Mouse (Mus musculus) embryonic facial prominence, embryonic 13.5 days (tissue): ENCODE measurements at regions not wholly inside any gene's neighbourhood (a gene's known extent, or its start where the extent isn't known, plus 50 kb on each side); places are given as distances from the start of the nearest gene placed in this dataset.

Experiments used
- ATAC-seq: fragments of 200-750 bp; cut with Nextera tagmentation; 2 replicates; pipeline ENCODE4 v1.8.0; 2017; ENCODE audit warnings: low read depth; ENCODE audit not compliant: insufficient number of reproducible peaks, insufficient read depth, low FRiP score, low TSS enrichment
- H3K27ac ChIP-seq: fragments of 300-500 bp; sonication (generic); 2 replicates; pipeline ENCODE4 v1.5.1; 2015; ENCODE audit warnings: moderate library complexity, mild to moderate bottlenecking, inconsistent platforms
- H3K27me3 ChIP-seq: fragments of 300-500 bp; sonication (generic); 2 replicates; pipeline ENCODE4 v1.6.1; 2015; ENCODE audit warnings: mild to moderate bottlenecking, inconsistent platforms
- H3K36me3 ChIP-seq: fragments of 300-500 bp; sonication (generic); 2 replicates; pipeline ENCODE4 v1.6.1; 2015; ENCODE audit warnings: mild to moderate bottlenecking, inconsistent platforms
- H3K4me1 ChIP-seq: fragments of 300-500 bp; sonication (generic); 2 replicates; pipeline ENCODE4 v1.6.1; 2015; ENCODE audit warnings: inconsistent platforms
- H3K4me2 ChIP-seq: fragments of 300-500 bp; sonication (generic); 2 replicates; pipeline ENCODE4 v1.6.1; 2015; ENCODE audit warnings: moderate library complexity, mild to moderate bottlenecking, inconsistent platforms
- H3K4me3 ChIP-seq: fragments of 300-500 bp; sonication (generic); 2 replicates; pipeline ENCODE4 v1.5.1; 2015; ENCODE audit warnings: mild to moderate bottlenecking, inconsistent platforms
- H3K9ac ChIP-seq: fragments of 300-500 bp; sonication (generic); 2 replicates; pipeline ENCODE4 v1.6.1; 2015; ENCODE audit warnings: mild to moderate bottlenecking, inconsistent platforms
- H3K9me3 ChIP-seq: fragments of 300-500 bp; sonication (generic); 2 replicates; pipeline ENCODE4 v1.6.1; 2016; ENCODE audit warnings: inconsistent platforms
- WGBS: fragments of 180-500 bp; shearing (Covaris S2); methylation state at CpG from one replicate; pipeline ENCODE4 v1.1.7; 2015; ENCODE audit warnings: mixed read lengths; 5-methylcytosine and 5-hydroxymethylcytosine counted together

DNA sequence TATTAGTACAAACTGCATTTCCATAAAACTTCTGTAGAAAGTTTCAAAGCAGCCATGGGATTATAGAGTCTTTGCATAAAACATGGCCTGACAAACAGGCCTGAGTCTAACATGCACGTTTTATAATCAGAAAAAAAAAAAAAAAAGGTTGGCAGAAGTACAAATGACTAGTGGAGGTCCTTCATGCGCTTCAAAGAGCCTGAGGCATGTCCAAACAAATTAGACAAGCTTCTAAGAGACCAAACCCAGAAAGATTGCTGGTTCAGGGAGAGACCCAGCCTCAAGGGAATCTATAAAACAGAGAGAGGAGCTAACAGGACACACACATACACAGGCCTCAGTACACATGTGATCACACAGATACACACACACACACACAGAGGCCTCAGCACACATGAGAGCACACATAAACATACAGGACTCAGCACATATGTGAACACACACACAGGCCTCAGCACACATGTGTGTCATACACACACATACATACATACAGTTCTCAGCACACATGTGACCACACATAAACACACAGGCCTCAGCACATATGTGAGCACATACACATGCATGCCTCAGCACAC, 57.0 kb upstream of the Gnaq start:
- Histone ChIP-seq H3K4me1 (no peaks in the 10 kb centered on the region), H3K27ac (no peak overlapping the region), H3K27me3 (no peaks in the 10 kb centered on the region), H3K9me3 (no peaks in the 10 kb centered on the region), H3K4me2 (no peak overlapping the region), H3K36me3 (no peaks in the 10 kb centered on the region), H3K4me3 (no peak overlapping the region), H3K9ac (no peak overlapping the region)
- ATAC-seq: 0 out of 2 replicates have a peak, but pooled peaks have one; percentile 20
- WGBS: 20% methylated on average over 2 of the region's 2 CpGs

DNA sequence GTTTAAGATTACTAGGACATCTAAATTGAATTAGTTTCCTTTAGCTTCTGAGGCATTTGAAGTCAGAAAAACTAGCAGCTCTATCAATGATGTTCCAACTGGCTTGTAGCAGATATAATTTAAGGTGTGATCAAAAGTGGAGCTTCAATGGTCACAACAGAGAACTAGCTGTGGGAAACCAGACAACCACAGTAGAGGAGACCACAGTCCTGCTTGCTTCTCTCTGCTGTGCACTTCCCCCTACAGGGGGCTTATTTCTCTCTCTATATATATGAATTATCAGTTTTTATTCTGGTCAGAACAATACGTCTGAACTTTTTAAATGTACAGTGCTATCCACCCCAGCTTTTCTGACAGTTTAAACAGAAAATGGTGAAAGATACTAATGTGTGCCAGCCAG, 57.6 kb upstream of the Gnaq start:
- WGBS: 76% methylated on average over 1 of the region's 1 CpGs
- no peaks in the 10 kb centered on the region for H3K9me3 ChIP-seq
- H3K9ac ChIP-seq: no peak overlapping the region
- H3K4me3 ChIP-seq: no peak overlapping the region
- H3K36me3 ChIP-seq: no peaks in the 10 kb centered on the region
- no peak for ATAC-seq
- no peaks in the 10 kb centered on the region for H3K27me3 ChIP-seq
- H3K27ac ChIP-seq: no peak overlapping the region
- H3K4me1 ChIP-seq: no peaks in the 10 kb centered on the region
- no peak overlapping the region for H3K4me2 ChIP-seq

DNA sequence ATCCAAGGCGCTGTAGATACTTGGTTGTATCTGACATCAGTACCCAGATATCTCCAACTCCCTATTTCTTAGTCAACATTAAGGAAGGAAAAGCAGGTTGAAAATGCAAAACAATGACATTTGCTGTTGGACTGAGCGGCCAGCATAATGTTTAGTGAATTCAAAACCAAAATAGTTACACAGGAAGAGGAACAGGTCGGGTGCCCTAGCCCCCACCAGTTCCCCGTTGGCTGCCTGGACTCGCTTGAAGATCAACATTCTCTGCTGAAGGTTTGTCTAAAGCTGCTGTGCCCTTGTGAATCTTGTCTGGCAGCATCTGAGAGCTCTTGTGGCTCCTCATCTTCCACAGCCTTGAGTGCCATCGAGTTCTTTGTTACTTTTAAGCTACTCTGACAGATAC, 65.3 kb upstream of the Gnaq start:
- H3K4me1 ChIP-seq: no peaks in the 10 kb centered on the region
- H3K36me3 ChIP-seq: no peaks in the 10 kb centered on the region
- no peaks in the 10 kb centered on the region for H3K9me3 ChIP-seq
- no peak overlapping the region for H3K4me3 ChIP-seq
- WGBS: 76% methylated on average over 6 of the region's 6 CpGs
- no peak overlapping the region for H3K9ac ChIP-seq
- H3K27me3 ChIP-seq: peaks cover 4% of the 10 kb centered on the region; the same call in 1 of the 2 replicates
- no peak overlapping the region for H3K27ac ChIP-seq
- no peak overlapping the region for H3K4me2 ChIP-seq
- no peak for ATAC-seq

DNA sequence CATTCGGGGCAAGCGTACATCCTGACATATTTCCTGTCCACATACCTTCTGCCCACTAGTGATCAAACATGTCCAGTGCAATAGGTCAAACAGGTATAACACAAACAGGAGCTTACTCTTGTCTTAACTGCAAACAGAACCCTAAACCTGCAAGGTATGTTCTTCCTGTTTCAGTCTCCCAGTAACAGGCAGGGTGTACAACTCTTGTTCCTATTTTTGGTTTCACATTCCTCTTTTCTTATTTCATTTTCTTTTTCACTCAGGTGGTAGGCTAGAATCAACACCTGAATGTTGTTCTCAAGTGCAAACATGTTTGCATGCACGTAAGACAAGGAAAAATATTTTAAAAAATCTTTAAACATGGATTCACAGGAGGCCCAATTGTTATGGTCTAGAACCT, 67.7 kb upstream of the Gnaq start:
- Histone ChIP-seq H3K9me3 (no peaks in the 10 kb centered on the region), H3K36me3 (no peaks in the 10 kb centered on the region), H3K27ac (no peak overlapping the region), H3K27me3 (peaks cover 4% of the 10 kb centered on the region; the same call in 1 of the 2 replicates), H3K4me3 (no peak overlapping the region), H3K4me1 (no peaks in the 10 kb centered on the region), H3K4me2 (no peak overlapping the region), H3K9ac (no peak overlapping the region)
- WGBS: 84% methylated on average over 3 of the region's 3 CpGs
- ATAC-seq: no peak

DNA sequence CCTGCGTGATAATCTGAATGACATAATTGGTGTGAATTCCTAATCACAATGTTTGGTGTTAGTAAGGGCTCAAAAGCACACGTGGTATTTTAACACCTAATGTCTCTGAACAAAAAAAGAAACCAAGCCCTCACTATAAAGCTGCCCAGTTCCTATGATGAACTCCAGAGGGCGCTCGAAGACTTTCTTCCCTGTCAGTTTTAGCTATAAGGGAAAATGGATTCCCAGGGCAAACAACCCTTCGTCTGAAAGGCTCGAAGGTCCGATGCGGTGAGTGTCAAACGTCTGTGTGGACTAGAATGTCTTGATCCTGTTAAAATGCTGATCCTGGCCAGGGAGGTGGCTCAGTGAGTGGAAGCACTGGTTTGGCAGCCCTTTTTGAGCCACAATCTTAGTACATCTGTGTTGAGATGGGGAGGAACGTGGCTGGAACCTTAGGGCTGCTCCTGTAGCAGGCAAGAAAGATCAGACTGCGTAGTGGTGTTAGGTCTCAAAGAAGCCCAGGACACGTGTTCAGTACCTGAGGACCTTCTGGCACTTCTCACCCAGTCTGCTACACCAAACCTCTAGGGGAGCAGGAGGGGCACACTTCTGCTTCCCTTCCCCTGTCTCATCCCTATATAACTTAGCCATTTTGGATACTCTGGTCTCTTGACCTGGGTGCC, 68.6 kb upstream of the Gnaq start:
- Histone ChIP-seq H3K36me3 (no peaks in the 10 kb centered on the region), H3K4me1 (no peaks in the 10 kb centered on the region), H3K4me2 (peak overlapping the region; percentile 59), H3K27ac (no peak overlapping the region), H3K9ac (peak overlapping the region; percentile 66; the same call in 1 of the 2 replicates), H3K27me3 (peaks cover 4% of the 10 kb centered on the region; the same call in 1 of the 2 replicates), H3K4me3 (peak overlapping the region; percentile 31), H3K9me3 (no peaks in the 10 kb centered on the region)
- ATAC-seq: no peak; the same call in 1 of the 2 replicates
- 13% methylated on average over 12 of the region's 12 CpGs for WGBS

DNA sequence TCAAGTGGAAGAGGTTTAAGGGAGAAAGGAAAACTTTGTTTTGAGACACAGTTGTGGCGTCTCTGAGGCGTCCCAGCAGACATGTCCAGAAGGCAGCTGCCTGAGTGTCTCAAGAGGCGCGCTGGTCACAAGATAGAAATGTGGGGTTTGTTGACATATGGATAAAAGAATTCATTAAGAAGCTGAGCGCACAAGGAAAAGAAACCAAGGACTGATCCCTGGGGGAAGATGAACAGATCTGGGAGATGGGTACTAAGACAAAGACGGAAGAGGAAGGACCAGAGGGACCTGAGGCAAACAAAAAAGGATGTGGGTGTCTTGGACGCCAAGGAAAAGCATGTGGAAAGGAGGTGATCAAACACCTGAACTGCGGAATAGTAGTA, 69.1 kb upstream of the Gnaq start:
- Histone ChIP-seq H3K4me3 (no peak overlapping the region), H3K9me3 (no peaks in the 10 kb centered on the region), H3K4me1 (no peaks in the 10 kb centered on the region), H3K4me2 (no peak overlapping the region), H3K9ac (no peak overlapping the region), H3K27me3 (peaks cover 4% of the 10 kb centered on the region; the same call in 1 of the 2 replicates), H3K27ac (no peak overlapping the region), H3K36me3 (no peaks in the 10 kb centered on the region)
- 60% methylated on average over 8 of the region's 8 CpGs for WGBS
- no peak for ATAC-seq

DNA sequence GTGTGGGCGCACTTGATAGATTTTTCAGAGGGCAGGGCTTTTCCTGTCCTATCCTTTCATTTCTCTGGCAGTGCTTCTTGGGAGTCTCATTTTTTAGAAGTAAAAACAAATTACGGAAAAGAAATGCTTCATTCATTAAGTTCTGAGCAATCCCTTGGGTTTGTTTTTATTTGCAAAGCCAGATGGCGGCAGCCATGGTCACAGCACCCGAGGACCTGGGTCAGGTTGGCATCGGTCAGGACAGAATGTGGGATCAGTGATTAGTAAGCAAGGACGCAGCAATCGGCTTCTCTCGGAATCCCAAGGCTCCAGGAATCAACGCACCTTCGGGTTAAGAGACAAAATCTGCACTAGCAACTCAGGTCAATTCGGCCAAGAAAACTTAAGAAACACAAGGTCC, 70.8 kb upstream of the Gnaq start:
- no peak for ATAC-seq
- Histone ChIP-seq H3K27me3 (peaks cover 4% of the 10 kb centered on the region; the same call in 1 of the 2 replicates), H3K27ac (no peak overlapping the region), H3K4me3 (no peak overlapping the region), H3K36me3 (no peaks in the 10 kb centered on the region), H3K9me3 (no peaks in the 10 kb centered on the region), H3K4me1 (no peaks in the 10 kb centered on the region), H3K4me2 (no peak overlapping the region), H3K9ac (no peak overlapping the region)
- 80% methylated on average over 11 of the region's 11 CpGs for WGBS

DNA sequence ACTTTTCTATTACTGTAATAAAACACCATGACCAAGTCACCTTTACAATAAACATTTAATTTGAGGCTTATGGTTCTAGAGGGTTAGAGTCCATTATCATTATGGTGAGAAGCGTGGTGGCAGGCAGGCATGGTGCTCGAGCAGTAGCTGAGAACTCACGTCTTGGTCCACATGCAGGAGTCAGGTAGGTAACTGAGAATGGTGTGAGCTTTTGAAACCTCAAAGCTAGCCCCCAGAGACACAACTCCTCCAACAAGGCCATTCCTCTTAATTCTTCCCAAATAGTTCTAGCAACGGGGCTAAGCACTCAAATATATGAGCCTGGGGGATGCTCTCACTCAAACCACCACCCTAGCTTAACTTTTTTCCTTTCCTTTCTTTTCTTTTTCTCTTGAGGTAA, 73.6 kb upstream of the Gnaq start:
- no peak overlapping the region for H3K27ac ChIP-seq
- H3K36me3 ChIP-seq: no peaks in the 10 kb centered on the region
- H3K9ac ChIP-seq: no peak overlapping the region
- no peak for ATAC-seq
- no peaks in the 10 kb centered on the region for H3K9me3 ChIP-seq
- H3K4me3 ChIP-seq: no peak overlapping the region
- no peak overlapping the region for H3K4me2 ChIP-seq
- 79% methylated on average over 4 of the region's 4 CpGs for WGBS
- peaks cover 4% of the 10 kb centered on the region; the same call in 1 of the 2 replicates for H3K27me3 ChIP-seq
- no peaks in the 10 kb centered on the region for H3K4me1 ChIP-seq

DNA sequence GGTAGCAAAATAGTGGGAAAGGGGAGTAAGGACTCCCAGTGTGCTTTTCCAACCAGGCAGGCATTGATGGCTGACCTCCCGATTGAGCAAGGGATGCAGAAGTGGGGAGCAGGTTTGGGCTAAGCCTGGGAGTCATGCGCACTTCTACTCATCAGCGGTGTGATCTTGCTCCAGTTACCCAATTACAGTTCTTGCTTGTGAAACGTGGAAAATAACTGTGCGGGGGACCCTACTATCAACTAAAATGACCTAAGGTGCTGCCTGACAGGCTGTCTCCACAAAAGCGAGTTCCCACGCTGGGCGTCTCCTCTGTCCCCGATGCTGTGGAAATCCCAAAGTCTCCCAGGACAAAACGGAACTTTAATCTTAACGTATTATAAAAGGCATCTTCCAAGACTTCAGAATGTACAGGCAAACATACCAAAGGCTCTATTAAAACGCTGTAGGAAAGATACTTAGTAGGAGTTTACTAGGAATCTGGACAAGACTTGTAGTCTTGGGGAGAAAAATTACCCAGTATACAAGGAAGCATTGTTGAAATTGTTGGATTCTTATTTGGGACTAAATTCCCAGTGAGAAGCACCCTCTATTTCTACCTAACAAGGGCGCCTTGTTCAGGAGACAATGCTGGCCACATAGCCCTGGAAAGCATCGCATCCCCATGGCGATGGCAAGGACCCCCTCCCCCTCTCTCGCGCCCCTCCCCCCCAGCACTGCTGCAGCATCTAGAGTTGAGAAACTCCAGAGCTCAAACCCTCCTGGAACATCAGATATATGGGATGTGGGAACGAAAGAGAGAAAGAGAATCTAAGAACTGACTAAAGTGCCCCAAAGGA, 65.6 kb upstream of the Cep78 start:
- ATAC-seq: no peak
- Histone ChIP-seq H3K36me3 (no peaks in the 10 kb centered on the region), H3K9me3 (no peaks in the 10 kb centered on the region), H3K27me3 (no peaks in the 10 kb centered on the region), H3K4me2 (peak overlapping the region; percentile 79), H3K4me1 (0 out of 2 replicates have a peak, but pooled peaks cover 3% of the 10 kb centered on the region), H3K9ac (peak overlapping the region; percentile 58), H3K4me3 (peak overlapping the region; percentile 47), H3K27ac (peak overlapping the region; percentile 22; the same call in 1 of the 2 replicates)
- 9% methylated on average over 18 of the region's 18 CpGs for WGBS

DNA sequence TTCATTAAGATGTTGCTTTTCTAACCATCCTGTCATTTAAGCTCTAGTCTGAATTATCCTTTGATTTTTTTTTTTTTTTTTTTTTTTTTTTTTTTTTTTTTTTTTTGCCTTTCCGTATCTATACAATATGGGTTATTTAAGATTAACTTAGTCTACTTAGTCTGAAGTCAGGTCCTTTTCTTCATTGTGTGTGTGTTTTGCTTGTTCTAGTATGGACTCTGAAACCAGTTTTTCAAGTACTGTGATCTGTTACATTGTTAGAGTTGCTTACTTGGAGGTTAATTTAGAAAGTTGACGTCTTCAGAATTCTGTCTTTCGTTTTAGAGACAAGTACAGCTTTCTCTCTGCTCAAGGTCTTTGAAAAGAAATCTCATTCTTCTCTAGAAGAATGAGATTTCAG, 64.9 kb upstream of the Cep78 start:
- no peaks in the 10 kb centered on the region for H3K27me3 ChIP-seq
- H3K9ac ChIP-seq: no peak overlapping the region
- H3K27ac ChIP-seq: no peak overlapping the region; the same call in 1 of the 2 replicates
- H3K36me3 ChIP-seq: no peaks in the 10 kb centered on the region
- H3K4me3 ChIP-seq: peak overlapping the region; percentile 47
- no peaks in the 10 kb centered on the region for H3K9me3 ChIP-seq
- 20% methylated on average over 3 of the region's 3 CpGs for WGBS
- no peak for ATAC-seq
- H3K4me2 ChIP-seq: peak overlapping the region; percentile 79
- 0 out of 2 replicates have a peak, but pooled peaks cover 3% of the 10 kb centered on the region for H3K4me1 ChIP-seq

DNA sequence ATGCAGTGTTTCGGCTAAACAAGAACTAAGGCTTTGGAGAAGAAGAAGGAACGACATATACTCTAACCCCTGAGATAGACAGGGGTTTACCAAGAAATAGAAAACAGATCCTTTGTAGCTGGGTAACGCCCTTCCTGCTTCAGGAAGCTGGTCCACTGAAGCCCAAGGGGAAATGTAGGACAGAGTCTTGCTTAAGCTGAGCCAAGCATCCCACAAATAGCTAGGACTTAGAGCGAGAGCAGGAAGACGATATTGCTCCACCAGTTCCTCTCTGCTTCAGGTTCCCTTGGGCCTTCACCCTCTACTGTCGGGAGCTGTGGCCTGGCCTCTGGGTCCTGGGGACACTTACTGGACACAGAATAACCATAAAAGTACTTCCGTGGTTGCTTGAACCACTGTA, 62.2 kb upstream of the Cep78 start:
- H3K4me1 ChIP-seq: 0 out of 2 replicates have a peak, but pooled peaks cover 3% of the 10 kb centered on the region
- H3K9ac ChIP-seq: no peak overlapping the region
- H3K9me3 ChIP-seq: no peaks in the 10 kb centered on the region
- ATAC-seq: no peak
- no peaks in the 10 kb centered on the region for H3K27me3 ChIP-seq
- H3K36me3 ChIP-seq: no peaks in the 10 kb centered on the region
- 48% methylated on average over 7 of the region's 7 CpGs for WGBS
- no peak overlapping the region for H3K4me2 ChIP-seq
- H3K27ac ChIP-seq: no peak overlapping the region
- no peak overlapping the region for H3K4me3 ChIP-seq
